Mouse (Mus musculus): Measurements from ENCODE around the gene Foxa3. TPM values are rescaled to one million over a fixed set of nuclear protein-coding genes. Genes with fewer than 3 reads are reported as not detected.
A peak's percentile ranks its signal among the peaks of the same experiment; 100 is the strongest.
"Not testable (repeated sequence)": the region's sequence is repeated elsewhere in the genome, so short reads cannot be mapped to it uniquely, and the experiment has no call there.

Foxa3 gene
- polyA plus RNA-seq (2012; rRNA removed) = not detected in 2 replicates

- no peak for DNase-seq (ENCODE audit: extremely low spot score in 1 of 2, low spot score in 1 of 2)
These were observed at the start of gene Foxa3 for GRCm38 (mm10) chr7:19023357-19023814. Gene Foxa3 (minus strand): TSS chr7:19023538.

GRCm38 (mm10) chr7:19071024-19071423, 47.7 kb upstream of the Foxa3 start:
- not testable (repeated sequence) for DNase-seq (ENCODE audit: extremely low spot score in 1 of 2, low spot score in 1 of 2)

GRCm38 (mm10) chr7:19069500-19069899, 46.2 kb upstream of the Foxa3 start:
- no peak for DNase-seq (ENCODE audit: extremely low spot score in 1 of 2, low spot score in 1 of 2)

- DNase-seq (ENCODE audit: extremely low spot score in 1 of 2, low spot score in 1 of 2) = peak in 1 of 2 experiments; percentile 88
These were observed 45.4 kb upstream of the Foxa3 start for GRCm38 (mm10) chr7:19068707-19069106.

- no peak for DNase-seq (ENCODE audit: extremely low spot score in 1 of 2, low spot score in 1 of 2)
These were observed 44.6 kb upstream of the Foxa3 start for GRCm38 (mm10) chr7:19067935-19068334.

- no peak for DNase-seq (ENCODE audit: extremely low spot score in 1 of 2, low spot score in 1 of 2)
These were observed 43.7 kb upstream of the Foxa3 start for GRCm38 (mm10) chr7:19067063-19067462.

GRCm38 (mm10) chr7:19065896-19066295, 42.6 kb upstream of the Foxa3 start:
- no peak for DNase-seq (ENCODE audit: extremely low spot score in 1 of 2, low spot score in 1 of 2)

GRCm38 (mm10) chr7:19057405-19057804, 34.1 kb upstream of the Foxa3 start:
- DNase-seq (ENCODE audit: extremely low spot score in 1 of 2, low spot score in 1 of 2) = no peak

GRCm38 (mm10) chr7:19055108-19055507, 31.8 kb upstream of the Foxa3 start:
- no peak for DNase-seq (ENCODE audit: extremely low spot score in 1 of 2, low spot score in 1 of 2)

GRCm38 (mm10) chr7:19054777-19055076, 31.4 kb upstream of the Foxa3 start:
- DNase-seq (ENCODE audit: extremely low spot score in 1 of 2, low spot score in 1 of 2) = no peak

- no peak for DNase-seq (ENCODE audit: extremely low spot score in 1 of 2, low spot score in 1 of 2)
These were observed 30.9 kb upstream of the Foxa3 start, which contains the start of gene Rsph6a for GRCm38 (mm10) chr7:19054047-19054776. Gene Rsph6a (plus strand): TSS chr7:19054690.

GRCm38 (mm10) chr7:19053136-19053532, 29.8 kb upstream of the Foxa3 start:
- DNase-seq (ENCODE audit: extremely low spot score in 1 of 2, low spot score in 1 of 2) = no peak

- DNase-seq (ENCODE audit: extremely low spot score in 1 of 2, low spot score in 1 of 2) = peak; percentile 69
These were observed 29.2 kb upstream of the Foxa3 start for GRCm38 (mm10) chr7:19052345-19053135.

GRCm38 (mm10) chr7:19051161-19051560, 27.8 kb upstream of the Foxa3 start:
- DNase-seq (ENCODE audit: extremely low spot score in 1 of 2, low spot score in 1 of 2) = no peak

- peak in 1 of 2 experiments; percentile 49 for DNase-seq (ENCODE audit: extremely low spot score in 1 of 2, low spot score in 1 of 2)
These were observed 26.8 kb upstream of the Foxa3 start for GRCm38 (mm10) chr7:19050172-19050571.

GRCm38 (mm10) chr7:19049252-19049651, 25.9 kb upstream of the Foxa3 start:
- DNase-seq (ENCODE audit: extremely low spot score in 1 of 2, low spot score in 1 of 2) = no peak

- no peak for DNase-seq (ENCODE audit: extremely low spot score in 1 of 2, low spot score in 1 of 2)
These were observed 24.7 kb upstream of the Foxa3 start for GRCm38 (mm10) chr7:19048006-19048527.

GRCm38 (mm10) chr7:19046286-19047069, 23.1 kb upstream of the Foxa3 start:
- no peak for DNase-seq (ENCODE audit: extremely low spot score in 1 of 2, low spot score in 1 of 2)

GRCm38 (mm10) chr7:19044616-19045015, 21.3 kb upstream of the Foxa3 start:
- DNase-seq (ENCODE audit: extremely low spot score in 1 of 2, low spot score in 1 of 2) = no peak

GRCm38 (mm10) chr7:19031641-19032040, 8.3 kb upstream of the Foxa3 start:
- no peak for DNase-seq (ENCODE audit: extremely low spot score in 1 of 2, low spot score in 1 of 2)
